Mouse (Mus musculus) layer of hippocampus, postnatal 14 days (tissue): ENCODE measurements around the gene Pdlim5. TPM values are rescaled to one million over a fixed set of nuclear protein-coding genes. Genes with fewer than 3 reads are reported as not detected.
"Not testable (repeated sequence)": the region's sequence is repeated elsewhere in the genome, so short reads cannot be mapped to it uniquely, and the experiment has no call there.

Source experiments
- DNase-seq, 2 experiments: peaks; one replicate each; pipeline ENCODE4 v3.0.0; 2021 to 2022; ENCODE audit warnings: low spot score in 2 of 2, mixed read lengths in 1 of 2
- long read RNA-seq, 2 experiments: library from polyadenylated mRNA; stranded (forward); transcript quantifications; one replicate each; pipeline ENCODE4 v2.0.0; 2021
- total RNA-seq, 2 experiments: library from RNA; stranded (reverse); gene quantifications; 2 replicates each; pipeline ENCODE4 v1.2.3; 2021

The Pdlim5 gene
- 10 to 100 TPM; 25.2 to 28.7 TPM for total RNA-seq
- long read RNA-seq, experiment 1, full-length matches to known transcripts, result 4 of 23 reads
- long read RNA-seq, experiment 1, partial matches to known transcripts, result 7 of 23 reads
- long read RNA-seq, experiment 1, other reads (novel, unspliced or antisense), result 12 of 23 reads
- long read RNA-seq, experiment 2, full-length matches to known transcripts, result 3 of 17 reads
- long read RNA-seq, experiment 2, partial matches to known transcripts, result 3 of 17 reads
- long read RNA-seq, experiment 2, other reads (novel, unspliced or antisense), result 11 of 17 reads

DNA sequence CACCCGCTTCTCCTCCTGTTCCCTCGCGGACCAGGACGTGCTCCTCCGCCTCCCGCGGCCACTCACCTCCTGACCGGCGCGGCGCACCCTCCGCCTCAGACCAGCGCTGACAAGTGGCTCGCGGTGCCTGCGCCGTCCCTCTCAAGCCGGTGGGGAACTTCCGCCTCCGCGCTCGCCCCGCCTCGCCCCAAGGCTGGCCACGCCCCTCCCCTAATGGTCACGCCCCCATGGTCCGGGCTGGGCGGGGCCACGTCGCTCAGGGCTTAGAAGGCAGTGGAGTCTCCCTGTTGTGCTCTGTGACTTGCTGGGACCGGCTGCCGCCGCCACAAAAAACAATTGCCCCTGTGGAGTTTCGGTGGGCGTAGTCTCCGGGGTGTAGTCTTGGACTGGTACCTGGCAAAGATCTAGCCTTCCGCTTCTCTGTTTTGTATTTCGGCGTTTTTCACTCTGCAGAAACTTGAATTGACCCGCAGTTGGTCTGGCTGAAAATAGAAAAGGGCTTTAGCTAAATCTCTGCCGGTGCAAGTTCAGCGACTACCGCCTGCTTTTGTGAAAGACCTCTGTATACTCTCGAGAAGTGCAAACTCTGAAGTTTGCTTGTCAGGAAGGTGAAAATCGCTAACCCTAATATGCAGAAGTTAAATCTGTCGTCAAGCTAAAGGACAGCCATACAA lies at the start of gene Pdlim5:
Gene Pdlim5 (minus strand): TSS at position 177 of the 674 bp plus-strand sequence.
- DNase-seq, result peak; percentile 87 to 90

DNA sequence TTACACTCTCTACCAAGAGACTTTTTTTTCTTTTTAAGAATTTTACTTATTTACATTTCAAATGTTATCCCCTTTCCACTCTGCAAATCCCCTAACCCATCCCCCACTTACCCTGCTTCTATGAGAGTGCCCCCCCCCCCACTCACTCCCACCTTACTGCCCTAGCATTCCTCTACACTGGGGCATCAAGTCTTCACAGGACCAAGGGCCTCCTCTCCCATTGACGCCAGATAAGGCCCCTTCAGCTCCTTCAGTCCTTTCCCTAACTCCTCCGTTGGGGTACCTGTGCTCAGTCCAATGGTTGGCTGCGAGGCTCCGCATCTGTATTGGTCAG lies 48.2 kb upstream of the Pdlim5 start:
- DNase-seq, result no peak

DNA sequence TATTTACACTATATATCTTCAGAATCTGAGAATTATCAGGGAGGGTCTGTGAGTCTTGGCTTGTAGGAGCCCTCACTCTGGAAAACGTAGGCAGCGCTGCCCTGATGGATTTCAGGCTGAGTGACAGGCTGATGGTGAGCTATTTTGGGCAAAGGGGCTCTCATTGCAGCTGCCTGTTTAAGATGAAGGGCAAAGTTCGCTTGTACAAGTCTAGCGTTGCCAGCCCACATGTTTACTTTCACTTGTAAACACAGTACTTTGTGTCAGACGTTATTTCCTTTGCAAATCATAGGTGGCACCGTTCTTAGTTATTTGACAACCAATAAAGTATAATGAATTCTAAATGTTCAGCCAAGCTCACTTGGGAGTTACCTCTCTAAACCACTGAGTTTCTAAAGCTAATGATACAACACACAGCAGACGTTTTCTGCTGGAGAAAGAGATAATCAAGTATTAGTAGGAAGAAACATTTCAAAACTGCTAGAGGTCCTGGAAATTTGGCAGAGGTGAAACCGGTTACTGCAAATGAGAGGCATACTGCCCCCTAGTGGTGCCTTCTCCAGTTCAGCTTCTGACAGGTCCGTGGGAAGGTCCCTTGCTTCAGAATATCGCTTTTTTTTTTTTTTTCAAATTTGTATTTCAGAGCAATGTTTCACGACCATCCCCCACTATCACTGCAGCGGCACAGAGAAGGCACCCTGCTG lies 47.7 kb upstream of the Pdlim5 start:
- DNase-seq, result peak; percentile 75 to 90

DNA sequence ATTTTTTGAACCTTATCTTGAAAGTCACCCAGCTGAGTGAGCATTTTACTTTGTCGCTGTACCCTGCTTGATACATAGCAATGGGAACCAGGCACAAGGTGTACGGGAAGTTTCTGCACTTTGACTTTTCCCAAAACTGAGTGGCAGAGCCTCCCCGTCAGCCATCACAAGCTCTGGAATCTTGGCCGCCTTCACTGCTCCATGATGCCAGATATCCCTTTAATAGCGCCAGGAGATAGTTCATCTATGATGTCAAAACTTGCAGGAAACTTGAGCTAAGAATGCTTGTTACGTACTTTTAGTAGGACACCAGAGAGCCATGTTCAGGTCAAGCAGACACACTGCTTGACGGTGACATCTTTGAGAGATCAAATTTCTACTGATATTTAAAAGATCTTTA lies 46.7 kb upstream of the Pdlim5 start:
- DNase-seq, result no peak

GRCm38 (mm10) chr3:142441142-142441541 lies 45.6 kb upstream of the Pdlim5 start:
- no peak for DNase-seq

DNA sequence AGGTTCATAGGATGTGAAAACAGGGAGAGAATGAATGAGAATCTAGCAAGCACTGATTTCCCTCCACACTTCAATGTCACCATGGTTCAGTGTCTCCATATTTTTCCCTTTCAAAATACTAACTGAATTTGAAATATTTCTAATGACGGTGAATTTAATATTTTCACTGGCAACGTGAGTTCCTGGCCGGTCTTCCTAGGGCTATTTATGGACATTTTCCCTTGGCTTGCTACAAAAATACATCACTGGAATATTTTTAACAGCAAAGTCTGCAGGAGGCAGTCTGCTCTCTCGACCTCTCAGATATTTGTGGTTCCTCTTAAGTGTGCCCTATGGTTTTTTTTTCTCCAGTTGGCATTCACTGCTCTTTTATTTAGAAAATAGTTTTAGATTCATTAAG lies 44.7 kb upstream of the Pdlim5 start:
- DNase-seq, result no peak

- DNase-seq, result no peak
These were observed 44.1 kb upstream of the Pdlim5 start for GRCm38 (mm10) chr3:142439591-142440093.

GRCm38 (mm10) chr3:142438630-142439029 lies 43.1 kb upstream of the Pdlim5 start:
- DNase-seq, result not testable (repeated sequence)

DNA sequence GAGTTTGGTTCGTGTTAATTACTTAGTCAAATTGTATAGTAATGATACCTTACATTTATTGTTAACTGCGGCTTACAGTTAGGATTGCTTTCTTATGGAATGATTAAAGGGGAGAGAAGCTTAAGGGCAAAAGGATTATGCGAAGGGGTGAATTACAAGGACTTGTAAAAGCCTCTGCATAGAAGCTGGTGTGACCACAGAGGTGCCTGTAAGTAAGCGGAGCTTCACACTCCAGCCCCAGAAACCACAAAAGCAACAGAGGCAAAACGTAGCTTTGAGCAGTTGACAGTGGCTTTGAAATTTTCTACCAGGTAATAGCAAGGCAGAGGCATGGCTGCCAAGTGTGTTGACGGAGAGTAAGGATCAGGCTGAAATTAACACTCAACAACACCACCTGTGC lies 41.3 kb upstream of the Pdlim5 start:
- no peak for DNase-seq

- no peak for DNase-seq
These were observed 40.7 kb upstream of the Pdlim5 start for GRCm38 (mm10) chr3:142436212-142436611.

GRCm38 (mm10) chr3:142434786-142435168 lies 39.3 kb upstream of the Pdlim5 start:
- no peak for DNase-seq

GRCm38 (mm10) chr3:142434127-142434785 lies 38.8 kb upstream of the Pdlim5 start:
- no peak for DNase-seq

- no peak for DNase-seq
These were observed 36.0 kb upstream of the Pdlim5 start for GRCm38 (mm10) chr3:142431481-142431880.

- DNase-seq, result no peak
These were observed 34.6 kb upstream of the Pdlim5 start for GRCm38 (mm10) chr3:142430048-142430447.

- DNase-seq, result no peak
These were observed 31.3 kb upstream of the Pdlim5 start for GRCm38 (mm10) chr3:142426806-142427205.

DNA sequence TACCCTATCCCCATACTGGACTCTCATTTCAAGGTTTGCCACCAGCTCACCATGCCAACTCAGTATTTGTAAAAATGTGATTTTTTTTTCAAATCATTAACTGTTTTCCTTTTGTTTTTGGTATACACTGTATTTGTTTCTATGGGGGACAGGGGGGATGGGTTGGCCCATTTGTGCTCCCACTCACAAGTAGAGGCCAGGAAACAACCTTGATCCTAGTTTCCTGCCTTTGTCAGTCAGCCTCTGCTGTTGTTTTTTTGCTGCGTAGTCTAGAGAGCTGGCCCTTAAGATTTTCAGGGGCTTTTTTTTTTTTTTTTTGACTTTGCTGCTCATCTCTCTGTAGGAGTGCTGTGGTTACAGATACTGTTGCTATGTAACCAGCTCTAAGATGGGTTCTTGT lies 28.6 kb upstream of the Pdlim5 start:
- no peak for DNase-seq

GRCm38 (mm10) chr3:142423501-142423917 lies 28.0 kb upstream of the Pdlim5 start:
- no peak for DNase-seq

DNA sequence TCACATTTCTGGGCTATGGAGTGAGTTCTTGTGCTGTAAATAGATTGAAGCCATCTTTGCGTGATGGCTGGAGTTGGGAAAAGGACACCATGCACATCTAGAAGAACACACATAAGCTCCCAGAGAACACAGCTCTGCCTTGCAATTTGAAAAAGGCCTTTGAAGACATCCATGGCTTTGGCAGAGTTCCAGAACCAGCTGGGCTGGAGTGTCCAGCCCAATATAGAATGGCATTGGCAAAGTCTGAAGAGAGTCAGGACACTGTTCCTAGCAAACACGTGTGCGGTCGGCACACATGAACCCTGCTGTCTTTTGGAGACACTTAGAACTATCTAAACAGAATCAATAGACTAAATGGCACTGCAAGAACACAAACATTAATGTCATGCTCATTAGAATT lies 26.7 kb upstream of the Pdlim5 start:
- peak in 1 of 2 experiments; percentile 6 for DNase-seq

- no peak for DNase-seq
These were observed 26.0 kb upstream of the Pdlim5 start for GRCm38 (mm10) chr3:142421470-142421869.

GRCm38 (mm10) chr3:142417996-142418395 lies 22.5 kb upstream of the Pdlim5 start:
- no peak for DNase-seq

DNA sequence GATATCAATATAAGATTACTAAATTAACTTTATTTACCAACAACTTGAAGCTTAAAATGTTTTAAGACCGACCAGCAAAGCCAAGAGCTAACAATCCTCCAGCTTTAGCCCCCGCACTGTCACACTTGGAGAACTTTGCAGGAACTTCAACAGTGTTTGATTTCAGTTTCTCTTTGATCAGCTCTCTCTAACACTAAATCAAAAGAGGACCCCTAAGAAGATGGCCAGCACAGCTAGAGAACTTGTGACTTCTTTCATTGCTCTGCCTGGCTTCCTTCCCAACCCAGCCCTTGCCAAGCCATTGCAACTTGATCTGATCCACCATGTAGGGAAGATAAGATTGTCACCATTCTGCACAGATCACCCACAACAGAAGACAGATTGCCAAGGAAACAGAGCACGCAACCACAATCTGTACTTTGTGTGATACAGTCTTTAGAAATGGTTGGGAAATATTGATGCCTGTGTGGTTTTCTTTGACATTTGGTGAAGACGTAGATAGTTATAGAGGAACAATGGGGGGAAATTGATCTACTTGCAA lies 17.9 kb upstream of the Pdlim5 start:
- no peak for DNase-seq
